Mouse (Mus musculus) olfactory bulb, adult 2 months (tissue): ENCODE measurements around the gene Spon1. TPM values are rescaled to one million over a fixed set of nuclear protein-coding genes. Genes with fewer than 3 reads are reported as not detected.

Source experiments
- H3K27ac ChIP-seq: fragments of 200-500 bp; 2 replicates; pipeline ENCODE4 v1.5.1; 2012; ENCODE audit warnings: low read depth, low read length; ENCODE audit not compliant: insufficient read depth
- H3K4me1 ChIP-seq: fragments of 200-500 bp; 2 replicates; pipeline ENCODE4 v1.6.1; 2012; ENCODE audit warnings: low read length; ENCODE audit not compliant: control insufficient read depth, insufficient read depth
- H3K4me3 ChIP-seq: fragments of 200-500 bp; 2 replicates; pipeline ENCODE4 v1.5.1; 2012; ENCODE audit warnings: mild to moderate bottlenecking, low read depth, low read length, moderate library complexity; ENCODE audit not compliant: insufficient read depth
- CTCF ChIP-seq: fragments of 200-500 bp; IDR thresholded peaks from 2 replicates; pipeline ENCODE4 v1.5.1; 2012; ENCODE audit warnings: low read depth, mild to moderate bottlenecking, low read length, moderate library complexity; ENCODE audit not compliant: insufficient read depth
- POLR2A ChIP-seq: fragments of 200-500 bp; IDR thresholded peaks from 2 replicates; pipeline ENCODE4 v1.6.1; 2012; ENCODE audit warnings: mild to moderate bottlenecking, low read depth, low read length, moderate library complexity; ENCODE audit not compliant: insufficient read depth
- WGBS: fragments of 180-500 bp; shearing (Covaris S2); methylation state at CpG from one replicate; pipeline ENCODE4 v1.1.7; 2018; 5-methylcytosine and 5-hydroxymethylcytosine counted together
- polyA plus RNA-seq: library from polyadenylated mRNA; stranded (reverse); fragments of >200 nt; gene quantifications from 2 replicates; pipeline ENCODE4 v1.2.4, GENCODE M21; 2012; ENCODE audit warnings: low replicate concordance; ENCODE audit not compliant: missing spikeins, insufficient read depth, insufficient read length

Spon1 gene
- polyA plus RNA-seq, 1 experiment = not detected

- Histone ChIP-seq H3K4me1 (no peaks in the 10 kb centered on the region), H3K4me3 (no peak overlapping the region), H3K27ac (no peak overlapping the region)
- TF ChIP-seq POLR2A (no peak), CTCF (no peak)
- WGBS = 61% methylated on average over 10 of the region's 10 CpGs
These were observed 220.8 kb downstream of the Spon1 start for GRCm38 (mm10) chr7:113986406-113987134.

GRCm38 (mm10) chr7:113988156-113988555, 222.4 kb downstream of the Spon1 start:
- TF ChIP-seq POLR2A (no peak), CTCF (no peak)
- Histone ChIP-seq H3K4me3 (no peak overlapping the region), H3K27ac (no peak overlapping the region), H3K4me1 (no peaks in the 10 kb centered on the region)

- Histone ChIP-seq H3K4me3 (no peak overlapping the region), H3K27ac (no peak overlapping the region), H3K4me1 (no peaks in the 10 kb centered on the region)
- TF ChIP-seq CTCF = no peak
- TF ChIP-seq POLR2A = no peak
- WGBS = 86% methylated on average over 7 of the region's 7 CpGs
These were observed 232.0 kb downstream of the Spon1 start for GRCm38 (mm10) chr7:113997675-113998354.

- TF ChIP-seq POLR2A (no peak), CTCF (no peak)
- 47% methylated on average over 5 of the region's 5 CpGs for WGBS
- H3K4me1 ChIP-seq = no peaks in the 10 kb centered on the region
- H3K4me3 ChIP-seq = no peak overlapping the region
- no peak overlapping the region for H3K27ac ChIP-seq
These were observed 238.4 kb downstream of the Spon1 start for GRCm38 (mm10) chr7:114004171-114004570.

- Histone ChIP-seq H3K27ac (no peak overlapping the region), H3K4me1 (no peaks in the 10 kb centered on the region), H3K4me3 (no peak overlapping the region)
- TF ChIP-seq POLR2A (no peak), CTCF (no peak)
- WGBS = 66% methylated on average over 5 of the region's 5 CpGs
These were observed 239.7 kb downstream of the Spon1 start for GRCm38 (mm10) chr7:114005499-114005898.

- no peak overlapping the region for H3K27ac ChIP-seq
- H3K4me1 ChIP-seq = no peaks in the 10 kb centered on the region
- H3K4me3 ChIP-seq = no peak overlapping the region
- TF ChIP-seq CTCF (no peak), POLR2A (no peak)
- 85% methylated on average over 8 of the region's 8 CpGs for WGBS
These were observed 240.7 kb downstream of the Spon1 start for GRCm38 (mm10) chr7:114006456-114006855.

GRCm38 (mm10) chr7:114007565-114007964, 241.8 kb downstream of the Spon1 start:
- WGBS = 76% methylated on average over 5 of the region's 5 CpGs
- no peak for TF ChIP-seq POLR2A
- no peak for TF ChIP-seq CTCF

GRCm38 (mm10) chr7:114011726-114012443, 246.1 kb downstream of the Spon1 start:
- H3K4me1 ChIP-seq = no peaks in the 10 kb centered on the region
- H3K27ac ChIP-seq = no peak overlapping the region
- H3K4me3 ChIP-seq = no peak overlapping the region
- TF ChIP-seq POLR2A = no peak
- no peak for TF ChIP-seq CTCF
- WGBS = 70% methylated on average over 9 of the region's 9 CpGs

More at GRCm38 (mm10) chr7:114007565-114007964, 241.8 kb downstream of the Spon1 start:
- H3K4me3 ChIP-seq = no peak overlapping the region
- no peak overlapping the region for H3K27ac ChIP-seq
- H3K4me1 ChIP-seq = no peaks in the 10 kb centered on the region
